Mouse (Mus musculus) kidney, adult 11 months (tissue): ENCODE results near the gene Cdk4.

Source experiments
- DNase-seq: peaks from one replicate; pipeline ENCODE4 v3.0.0; 2022

Cdk4 gene

DNA sequence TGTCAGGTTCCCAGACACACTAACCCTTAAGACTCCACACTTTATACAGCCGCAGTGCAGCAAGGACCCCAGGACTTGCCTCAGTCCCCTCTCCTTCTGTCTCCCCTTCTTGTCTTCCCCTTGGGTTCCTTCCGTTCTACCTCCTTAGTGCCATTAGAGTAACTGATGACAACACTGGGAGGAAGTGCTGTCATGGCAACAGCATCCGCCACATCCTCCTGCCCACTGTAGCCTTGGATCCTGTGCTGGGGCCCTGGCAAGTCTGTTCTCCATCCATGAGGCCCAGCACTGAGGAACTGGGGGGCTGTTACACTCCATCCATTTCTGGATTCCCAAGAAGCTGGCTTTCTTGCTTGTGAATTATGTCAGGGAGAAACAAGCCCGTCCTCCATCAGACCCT, 12.7 kb downstream of the Cdk4 start:
- no peak for DNase-seq

GRCm38 (mm10) chr10:127077515-127077914, 14.2 kb downstream of the Cdk4 start:
- DNase-seq: no peak

- DNase-seq: no peak
Observed at GRCm38 (mm10) chr10:127078001-127078676, 14.8 kb downstream of the Cdk4 start.

- DNase-seq: no peak
Observed at GRCm38 (mm10) chr10:127078677-127079575, 15.6 kb downstream of the Cdk4 start.

DNA sequence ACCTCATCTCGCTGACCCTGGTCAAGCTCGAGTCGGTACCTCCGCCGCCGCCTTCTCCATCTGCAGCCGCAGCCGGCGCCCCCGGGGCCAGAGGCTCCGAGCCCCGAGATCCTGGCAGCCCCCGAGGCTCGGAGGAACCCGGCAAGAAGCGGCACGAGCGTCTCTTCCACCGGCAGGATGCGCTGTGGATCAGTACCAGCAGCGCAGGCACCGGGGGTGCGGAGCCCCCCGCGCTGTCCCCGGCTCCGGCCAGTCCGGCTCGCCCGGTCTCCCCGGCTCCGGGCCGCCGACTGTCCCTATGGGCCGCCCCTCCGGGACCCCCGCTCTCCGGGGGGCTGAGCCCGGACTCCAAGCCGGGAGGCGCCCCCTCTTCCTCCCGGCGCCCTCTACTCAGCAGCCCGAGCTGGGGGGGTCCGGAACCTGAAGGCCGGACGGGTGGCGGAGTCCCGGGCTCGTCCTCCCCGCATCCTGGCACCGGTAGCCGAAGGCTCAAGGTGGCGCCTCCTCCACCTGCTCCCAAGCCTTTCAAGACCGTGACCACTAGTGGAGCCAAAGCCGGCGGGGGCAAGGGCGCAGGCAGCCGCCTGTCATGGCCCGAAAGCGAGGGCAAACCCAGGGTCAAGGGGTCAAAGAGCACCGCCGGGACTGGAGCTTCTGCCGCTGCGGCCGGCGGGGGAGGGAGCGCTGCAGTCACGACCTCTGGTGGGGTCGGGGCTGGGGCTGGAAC, 16.5 kb downstream of the Cdk4 start:
- DNase-seq: no peak

DNA sequence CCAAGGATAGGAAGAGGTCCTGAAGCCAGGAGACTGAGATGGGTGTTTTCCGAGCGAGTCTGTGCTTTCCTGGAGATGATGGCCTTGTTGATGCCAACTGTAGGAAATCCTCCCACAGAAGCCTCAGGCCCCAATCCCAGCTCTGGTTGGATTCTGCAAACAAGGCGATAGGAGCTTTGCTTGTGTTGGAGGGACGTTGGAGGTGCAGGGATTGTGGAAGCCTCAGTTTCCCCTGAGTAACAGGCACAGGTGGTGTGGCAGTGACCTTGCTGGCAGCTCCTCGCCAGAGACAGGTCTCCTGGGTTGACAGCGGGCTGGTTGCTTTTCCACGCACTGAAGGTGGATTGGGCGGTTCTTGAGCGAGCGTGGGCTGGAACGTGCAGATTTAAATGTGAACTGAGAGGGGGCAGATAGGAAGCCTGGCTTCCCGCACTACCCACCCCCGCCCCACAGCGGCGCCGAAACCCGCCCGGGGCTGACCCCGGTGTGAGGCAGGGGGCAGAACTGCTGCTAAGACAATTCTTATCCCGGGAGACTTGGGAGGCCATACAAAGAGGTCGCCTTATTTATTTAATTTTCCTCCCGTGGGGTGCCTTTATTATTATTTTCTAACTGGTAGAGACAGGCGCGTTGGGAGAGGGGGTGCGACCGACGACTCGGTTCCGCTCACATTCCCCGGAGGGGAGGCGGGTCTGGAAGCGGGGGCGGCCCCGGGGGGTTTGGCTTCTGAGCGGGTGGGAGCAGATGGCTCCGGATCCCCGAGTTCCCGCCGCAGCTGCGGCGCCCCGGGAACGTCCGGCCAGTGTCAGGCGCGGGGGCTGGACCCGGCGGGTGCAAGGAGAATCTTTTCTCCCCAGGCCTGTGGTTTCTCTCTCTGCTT, 17.8 kb downstream of the Cdk4 start:
- no peak for DNase-seq

DNA sequence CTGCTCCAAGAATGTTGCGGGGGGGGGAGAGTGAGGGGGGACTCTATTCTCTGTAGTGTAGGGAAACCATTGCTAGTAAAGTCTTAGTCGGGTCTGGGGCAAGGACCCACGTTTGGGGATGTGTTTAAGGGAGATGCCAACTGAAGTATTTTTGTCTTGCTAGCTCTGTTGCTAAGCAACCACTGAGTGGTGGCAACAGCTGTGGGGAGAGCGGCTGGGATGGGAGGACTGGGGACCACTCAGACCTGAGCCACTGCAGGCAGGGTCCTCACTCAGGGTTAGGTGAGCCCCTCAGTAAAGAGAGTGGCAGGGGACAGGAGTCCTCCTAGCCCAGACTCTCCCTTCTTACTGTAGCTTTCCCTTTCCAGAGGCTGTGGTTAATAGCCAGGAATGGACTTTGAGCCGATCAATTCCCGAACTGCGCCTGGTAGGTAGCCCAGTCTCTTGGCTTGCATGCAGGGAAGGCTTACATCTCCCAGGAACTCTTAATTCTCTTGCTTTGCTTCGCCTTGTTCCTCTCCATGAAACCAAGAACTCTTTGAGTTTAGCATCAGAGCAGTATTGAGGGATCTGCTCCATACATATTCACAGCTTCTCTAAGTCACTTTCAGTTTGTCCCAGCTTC, 18.8 kb downstream of the Cdk4 start:
- DNase-seq: no peak

DNA sequence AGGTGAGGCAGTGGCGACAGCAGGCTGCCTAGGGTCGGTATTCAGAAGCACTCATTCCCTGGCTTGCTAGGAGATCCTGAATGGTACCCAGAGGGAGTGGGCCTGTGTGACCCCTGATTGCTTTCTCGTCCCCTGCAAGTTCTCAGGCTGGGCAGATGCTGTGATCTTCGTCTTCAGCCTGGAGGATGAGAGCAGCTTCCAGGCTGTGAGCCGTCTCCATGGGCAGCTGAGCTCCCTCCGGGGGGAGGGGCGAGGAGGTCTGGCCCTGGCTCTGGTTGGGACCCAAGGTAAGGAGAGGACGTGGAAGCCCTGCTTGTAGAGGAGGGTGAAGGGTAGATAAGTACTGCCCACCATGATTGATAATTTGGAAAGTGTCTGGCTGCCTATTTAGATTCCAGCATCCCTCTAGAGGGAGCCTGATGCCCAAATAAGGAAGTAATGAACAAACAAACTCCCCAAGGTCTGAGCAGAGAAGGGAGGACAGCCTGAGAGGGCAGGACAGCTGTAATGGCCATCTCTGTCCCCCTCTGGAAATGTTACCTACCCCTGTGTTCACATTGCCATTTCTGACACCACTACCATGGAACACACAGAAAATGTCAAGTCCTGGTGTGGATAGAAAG, 20.1 kb downstream of the Cdk4 start:
- no peak for DNase-seq

DNA sequence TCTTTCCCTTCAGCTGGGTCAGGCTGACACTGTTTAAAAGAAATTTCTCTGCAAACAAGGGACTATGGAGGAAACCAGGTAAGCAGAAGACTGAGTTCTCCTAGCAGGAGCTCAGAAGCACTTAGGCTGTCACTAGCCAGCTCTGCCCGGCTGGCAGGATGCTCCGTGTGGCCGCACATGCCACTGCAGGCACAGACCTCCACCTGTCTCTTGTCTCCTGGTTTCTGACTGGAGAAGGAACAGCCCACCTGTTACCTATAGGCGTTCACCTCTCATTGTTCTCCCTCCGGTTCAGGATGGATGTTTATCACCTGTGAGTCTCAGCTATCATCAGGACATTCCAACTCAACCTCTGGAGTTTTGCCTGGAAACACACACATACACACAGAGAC, 20.6 kb downstream of the Cdk4 start:
- no peak for DNase-seq

DNA sequence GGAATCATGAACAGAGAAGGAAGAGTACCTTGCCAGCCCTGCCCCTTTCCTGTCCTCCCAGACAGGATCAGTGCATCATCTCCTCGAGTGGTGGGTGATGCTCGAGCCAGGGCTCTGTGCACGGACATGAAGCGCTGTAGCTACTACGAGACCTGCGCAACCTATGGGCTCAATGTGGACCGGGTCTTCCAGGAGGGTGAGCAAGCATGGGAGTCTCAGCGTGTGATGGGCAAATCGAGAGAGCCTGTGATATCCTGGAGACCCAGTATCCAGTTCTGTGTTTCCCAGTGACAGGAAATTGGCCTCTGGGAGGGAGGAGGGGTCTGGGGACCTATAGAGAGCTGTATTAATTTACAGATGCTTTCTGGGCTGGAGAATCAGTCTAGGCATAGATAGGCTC, 21.7 kb downstream of the Cdk4 start:
- no peak for DNase-seq

DNA sequence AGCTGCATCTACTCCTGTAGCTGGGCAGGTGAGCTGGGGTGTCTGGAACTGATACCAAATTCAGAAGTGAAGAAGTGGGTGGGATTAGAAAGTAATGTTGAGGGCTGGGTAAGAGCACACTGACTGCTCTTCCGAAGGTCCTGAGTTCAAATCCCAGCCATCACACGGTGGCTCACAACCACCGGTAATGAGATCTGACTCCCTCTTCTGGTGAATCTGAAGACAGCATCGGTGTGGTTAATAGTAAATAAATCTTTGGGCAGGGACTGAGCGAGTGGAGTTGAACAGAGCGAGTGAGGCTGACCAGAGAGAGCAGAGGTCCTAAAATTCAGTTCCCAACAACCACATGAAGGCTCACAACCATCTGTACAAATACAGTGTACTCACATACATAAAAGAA, 22.3 kb downstream of the Cdk4 start:
- DNase-seq: no peak

DNA sequence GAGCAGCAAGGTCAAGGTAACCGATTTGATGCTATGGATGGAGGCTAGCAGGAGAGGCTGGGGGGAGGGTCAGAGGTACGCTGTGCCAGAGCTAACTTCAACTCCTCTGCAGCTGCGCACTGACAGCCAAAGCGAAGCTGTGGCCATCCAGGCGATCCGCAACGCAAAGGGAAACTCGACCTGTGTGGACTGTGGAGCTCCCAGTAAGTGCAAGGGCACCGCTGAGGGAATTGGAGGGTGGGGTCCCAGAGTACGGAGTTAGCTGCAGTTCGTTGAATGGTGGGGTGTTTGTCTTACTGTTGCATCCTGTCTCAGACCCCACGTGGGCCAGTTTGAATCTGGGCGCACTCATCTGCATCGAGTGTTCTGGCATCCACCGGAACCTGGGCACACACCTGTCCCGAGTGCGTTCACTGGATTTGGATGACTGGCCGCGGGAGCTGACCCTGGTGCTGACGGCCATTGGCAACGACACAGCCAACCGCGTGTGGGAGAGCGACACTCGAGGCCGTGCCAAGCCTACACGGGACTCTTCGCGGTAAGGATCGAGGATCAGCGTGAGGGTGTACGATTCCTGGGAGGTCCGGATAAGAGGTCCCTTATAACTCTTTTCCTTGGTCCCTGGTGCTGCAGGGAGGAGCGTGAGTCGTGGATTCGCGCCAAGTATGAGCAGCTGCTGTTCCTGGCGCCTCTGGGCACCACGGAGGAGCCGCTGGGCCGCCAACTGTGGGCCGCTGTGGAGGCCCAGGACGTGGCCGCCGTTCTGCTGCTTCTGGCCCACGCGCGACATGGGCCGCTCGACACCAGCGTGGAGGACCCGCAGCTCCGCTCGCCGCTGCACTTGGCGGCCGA, 27.5 kb downstream of the Cdk4 start:
- DNase-seq: peak; percentile 65

GRCm38 (mm10) chr10:127091507-127092396, 28.4 kb downstream of the Cdk4 start:
- no peak for DNase-seq

DNA sequence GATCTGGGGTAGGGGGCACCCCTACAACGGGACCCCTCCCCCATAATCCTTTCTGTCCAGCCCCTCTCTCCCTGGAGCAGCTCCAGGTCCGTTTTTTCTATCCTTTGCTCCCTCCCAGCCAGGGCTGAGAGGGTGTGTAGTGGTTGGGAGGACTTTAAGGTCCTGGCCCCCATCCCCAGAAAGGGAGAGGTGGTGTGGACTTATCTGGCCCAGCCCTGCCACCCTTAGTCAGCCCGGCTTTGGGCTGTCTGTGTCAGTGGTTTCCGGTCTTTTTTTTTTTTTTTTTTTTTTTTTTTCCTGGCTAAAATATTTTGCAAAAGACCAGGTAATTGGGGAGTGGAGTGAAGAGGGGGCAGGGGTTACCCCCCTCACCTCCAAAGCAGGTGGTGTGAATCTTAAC, 29.4 kb downstream of the Cdk4 start:
- no peak for DNase-seq

- DNase-seq: no peak
Observed at GRCm38 (mm10) chr10:127094382-127094802, 31.1 kb downstream of the Cdk4 start.

GRCm38 (mm10) chr10:127098514-127098913, 35.2 kb downstream of the Cdk4 start:
- no peak for DNase-seq

DNA sequence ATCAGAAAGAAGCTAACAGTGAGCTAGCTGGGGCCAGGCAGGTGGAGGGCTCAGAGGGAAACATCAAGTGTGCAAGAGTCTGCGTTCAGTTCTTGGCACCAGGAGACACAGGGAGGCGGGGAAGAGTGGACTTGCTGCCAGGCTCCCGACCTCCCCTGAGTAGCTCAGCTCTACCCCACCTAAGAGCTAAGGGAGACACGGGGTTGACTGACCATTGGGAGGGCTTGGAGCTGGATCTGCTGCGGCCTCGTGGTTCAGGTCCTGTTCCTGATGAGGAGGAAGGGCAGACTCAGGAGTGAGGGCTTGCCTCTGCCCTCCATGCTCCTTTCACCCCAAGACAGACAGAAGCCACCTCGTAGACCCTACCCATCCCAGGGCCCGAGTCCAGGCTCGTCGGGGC, 35.9 kb downstream of the Cdk4 start:
- no peak for DNase-seq

DNA sequence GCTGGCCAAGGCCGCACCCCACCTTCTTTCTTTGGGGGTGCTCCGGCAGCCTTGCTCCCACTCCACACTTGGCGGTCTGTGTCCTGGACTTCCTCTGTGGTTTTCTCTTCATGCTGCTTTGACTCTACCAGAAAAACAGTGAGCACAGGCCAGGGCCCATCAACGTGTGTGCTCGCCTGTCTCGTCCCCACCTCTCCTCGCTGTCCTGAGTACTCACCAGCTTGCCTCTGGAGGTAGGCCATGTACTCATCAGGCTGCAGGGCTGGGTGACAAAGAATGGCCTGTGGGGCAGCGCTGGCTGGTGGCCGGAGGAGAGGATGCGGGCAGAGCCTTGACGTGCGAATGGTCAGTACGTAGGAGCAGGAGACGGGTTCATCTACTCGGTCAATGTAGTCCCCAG, 36.5 kb downstream of the Cdk4 start:
- no peak for DNase-seq

GRCm38 (mm10) chr10:127100414-127100813, 37.1 kb downstream of the Cdk4 start:
- no peak for DNase-seq

GRCm38 (mm10) chr10:127101151-127101550, 37.8 kb downstream of the Cdk4 start:
- DNase-seq: no peak
